Mouse (Mus musculus) myocyte (in vitro differentiated cells): ENCODE measurements around the gene Stom. TPM values are rescaled to one million over a fixed set of nuclear protein-coding genes. Genes with fewer than 3 reads are reported as not detected.

Experiments
- H3K27me3 ChIP-seq: one replicate; pipeline ENCODE4 v1.6.1; 2011; ENCODE audit not compliant: control insufficient read depth, insufficient read depth, insufficient read length
- H3K36me3 ChIP-seq: one replicate; pipeline ENCODE4 v1.6.1; 2011; ENCODE audit not compliant: control insufficient read depth, insufficient read depth
- H3K4me2 ChIP-seq: one replicate; pipeline ENCODE4 v1.6.1; 2011; ENCODE audit warnings: low read depth, control low read depth
- H3K4me3 ChIP-seq: one replicate; pipeline ENCODE4 v1.5.1; 2011; ENCODE audit warnings: mild to moderate bottlenecking, control low read depth, moderate library complexity
- H3K79me2 ChIP-seq: one replicate; pipeline ENCODE4 v1.6.1; 2011; ENCODE audit not compliant: control insufficient read depth, insufficient read depth
- H3ac ChIP-seq: one replicate; pipeline ENCODE4 v1.6.1; 2011; ENCODE audit not compliant: control insufficient read depth, insufficient read length
- CEBPB ChIP-seq: IDR thresholded peaks from 2 replicates; pipeline ENCODE4 v1.6.1; 2011; ENCODE audit warnings: mild to moderate bottlenecking, moderate library complexity; ENCODE audit not compliant: poor library complexity, insufficient read depth, severe bottlenecking
- E2F4 ChIP-seq: IDR thresholded peaks from one replicate; pipeline ENCODE4 v1.6.1; 2011; ENCODE audit warnings: mild to moderate bottlenecking, control low read depth, moderate library complexity; ENCODE audit not compliant: insufficient read depth
- MAX ChIP-seq: IDR thresholded peaks from one replicate; pipeline ENCODE4 v1.6.1; 2011; ENCODE audit warnings: low read depth, mild to moderate bottlenecking, control low read depth
- MYOD1 ChIP-seq, 3 experiments: IDR thresholded peaks; one replicate each; pipeline ENCODE4 v1.6.1; 2011; ENCODE audit warnings: control low read depth in 2 of 3, low read depth in 2 of 3, mild to moderate bottlenecking in 2 of 3, moderate library complexity in 1 of 3; ENCODE audit not compliant: insufficient read length in 2 of 3, control insufficient read depth in 1 of 3
- MYOG ChIP-seq, 3 experiments: IDR thresholded peaks; one replicate each; pipeline ENCODE4 v1.6.1; 2011; ENCODE audit warnings: control low read depth in 2 of 3, low read depth in 2 of 3, mild to moderate bottlenecking in 2 of 3; ENCODE audit not compliant: insufficient read length in 2 of 3, control insufficient read depth in 1 of 3, insufficient read depth in 1 of 3
- POLR2A ChIP-seq: IDR thresholded peaks from one replicate; pipeline ENCODE4 v1.6.1; 2011; ENCODE audit warnings: low read depth, mild to moderate bottlenecking, control low read depth, moderate library complexity; ENCODE audit not compliant: insufficient read length
- POLR2AphosphoS2 ChIP-seq: IDR thresholded peaks from one replicate; pipeline ENCODE4 v1.6.1; 2011; ENCODE audit warnings: low read depth, control low read depth; ENCODE audit not compliant: insufficient read length
- REST ChIP-seq: IDR thresholded peaks from one replicate; pipeline ENCODE4 v1.6.1; 2011; ENCODE audit warnings: mild to moderate bottlenecking, control low read depth, moderate library complexity; ENCODE audit not compliant: insufficient read depth, insufficient read length
- SRF ChIP-seq: IDR thresholded peaks from one replicate; pipeline ENCODE4 v1.6.1; 2011; ENCODE audit warnings: low read depth; ENCODE audit not compliant: control insufficient read depth, insufficient read length
- TCF12 ChIP-seq: IDR thresholded peaks from one replicate; pipeline ENCODE4 v1.6.1; 2011; ENCODE audit warnings: mild to moderate bottlenecking, control low read depth; ENCODE audit not compliant: poor library complexity, insufficient read depth, severe bottlenecking
- TCF3 ChIP-seq: IDR thresholded peaks from one replicate; pipeline ENCODE4 v1.6.1; 2011; ENCODE audit warnings: low read depth, control low read depth; ENCODE audit not compliant: insufficient read length
- USF1 ChIP-seq: IDR thresholded peaks from one replicate; pipeline ENCODE4 v1.6.1; 2011; ENCODE audit warnings: low read depth, mild to moderate bottlenecking, control low read depth, moderate library complexity
- polyA plus RNA-seq: library from polyadenylated mRNA; unstranded; fragments of >200 nt; fragmentation: generic; extraction: Trizol; gene quantifications from one replicate; pipeline ENCODE4 v1.2.1, GENCODE M21; 2012; ENCODE audit warnings: missing spikeins

The Stom gene
- polyA plus RNA-seq, 1 experiment, result 170 TPM

DNA sequence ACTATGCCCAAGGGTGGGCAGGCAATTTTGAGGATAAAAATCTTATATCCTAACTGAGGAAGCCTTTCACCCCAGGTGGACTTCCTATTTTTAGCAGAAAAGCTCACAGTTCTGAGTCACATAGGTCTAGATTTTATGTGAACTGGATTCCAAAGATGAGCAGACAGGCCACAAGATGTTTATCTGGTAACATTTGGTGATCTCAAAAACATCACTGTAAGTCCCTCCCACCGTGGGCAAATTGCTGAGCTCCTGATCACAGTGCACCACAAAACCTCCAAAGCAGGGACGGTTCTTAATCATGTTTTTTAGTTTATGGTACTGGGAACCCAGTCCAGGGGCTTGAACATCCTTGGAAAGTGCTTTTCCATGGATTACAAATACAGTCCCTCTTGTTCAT is 7.7 kb downstream of the Stom start:
- Histone ChIP-seq H3K4me3 (no peak overlapping the region), H3K4me2 (peak overlapping the region; percentile 50), H3K36me3 (peaks cover 15% of the 10 kb centered on the region), H3K79me2 (peaks cover 41% of the 10 kb centered on the region), H3ac (no peak overlapping the region), H3K27me3 (no peaks in the 10 kb centered on the region)
- no peak for TF ChIP-seq POLR2A
- TF ChIP-seq USF1, result no peak
- TF ChIP-seq MAX, result no peak
- TF ChIP-seq TCF12, result no peak
- no peak for TF ChIP-seq MYOG (IDR thresholded peaks at IDR 0.05; ENCODE audit: control insufficient read depth in 1 of 3, insufficient read depth in 1 of 3, insufficient read length in 2 of 3, low read depth in 2 of 3)
- TF ChIP-seq POLR2AphosphoS2, result no peak
- no peak for TF ChIP-seq SRF

GRCm38 (mm10) chr2:35328064-35328792 is 8.5 kb downstream of the Stom start:
- Histone ChIP-seq H3K4me2 (no peak overlapping the region), H3K79me2 (peaks cover 32% of the 10 kb centered on the region), H3K4me3 (no peak overlapping the region), H3ac (no peak overlapping the region), H3K27me3 (no peaks in the 10 kb centered on the region), H3K36me3 (peaks cover 18% of the 10 kb centered on the region)
- TF ChIP-seq MYOG (IDR thresholded peaks at IDR 0.05; ENCODE audit: control insufficient read depth in 1 of 3, insufficient read depth in 1 of 3, insufficient read length in 2 of 3, low read depth in 2 of 3) (no peak), CEBPB (no peak)

DNA sequence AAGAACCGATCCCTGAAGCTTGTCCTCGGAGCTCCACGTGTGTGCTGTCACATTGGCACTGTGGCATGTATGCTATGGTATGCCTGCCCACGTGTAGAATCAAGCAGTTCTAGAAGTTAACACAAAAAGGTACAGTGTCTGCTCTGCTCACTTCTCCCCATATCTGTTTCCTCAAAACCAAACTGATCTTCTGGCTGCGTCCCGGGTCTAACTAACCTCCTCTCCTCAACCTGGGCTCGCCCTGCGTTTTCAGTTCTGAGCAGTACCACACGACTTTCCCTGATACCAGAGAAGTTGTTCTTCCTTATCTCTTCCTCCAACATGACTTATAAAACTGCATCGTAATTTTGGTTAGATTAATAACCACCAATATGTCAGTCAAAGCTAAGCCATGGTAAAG is 9.2 kb downstream of the Stom start:
- no peak overlapping the region for H3K4me2 ChIP-seq
- TF ChIP-seq CEBPB, result no peak
- TF ChIP-seq TCF3, result no peak
- TF ChIP-seq REST, result no peak
- TF ChIP-seq MYOD1 (IDR thresholded peaks at IDR 0.05; ENCODE audit: control insufficient read depth in 1 of 3, insufficient read length in 2 of 3, low read depth in 2 of 3), result no peak
- no peak for TF ChIP-seq POLR2A
- no peak for TF ChIP-seq POLR2AphosphoS2
- TF ChIP-seq MAX, result no peak
- no peak for TF ChIP-seq USF1
- TF ChIP-seq MYOG (IDR thresholded peaks at IDR 0.05; ENCODE audit: control insufficient read depth in 1 of 3, insufficient read depth in 1 of 3, insufficient read length in 2 of 3, low read depth in 2 of 3), result no peak
- TF ChIP-seq E2F4, result no peak
- no peak for TF ChIP-seq TCF12
- H3ac ChIP-seq, result no peak overlapping the region
- no peak overlapping the region for H3K4me3 ChIP-seq
- H3K36me3 ChIP-seq, result peaks cover 18% of the 10 kb centered on the region
- H3K27me3 ChIP-seq, result no peaks in the 10 kb centered on the region
- peaks cover 26% of the 10 kb centered on the region for H3K79me2 ChIP-seq

DNA sequence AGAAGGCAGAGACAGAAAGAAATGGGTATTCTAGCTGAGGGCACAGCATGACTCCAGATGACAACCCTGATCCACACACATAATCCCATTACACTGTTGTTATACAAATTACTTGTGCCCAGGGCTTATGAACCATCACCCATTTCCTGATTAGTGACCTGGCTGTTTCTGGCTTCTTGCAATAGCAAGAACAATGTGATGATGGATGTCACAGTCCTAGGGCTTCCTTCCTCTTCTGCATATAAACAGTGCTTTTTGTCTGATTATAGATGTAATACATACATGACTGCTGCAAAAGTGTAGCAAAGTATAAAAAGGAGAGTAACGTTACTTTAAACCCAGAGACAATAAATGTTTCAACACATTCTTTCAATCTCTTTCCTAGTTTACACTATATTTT is 9.8 kb downstream of the Stom start:
- peaks cover 19% of the 10 kb centered on the region for H3K79me2 ChIP-seq
- TF ChIP-seq POLR2AphosphoS2 (no peak), REST (no peak), POLR2A (no peak), CEBPB (no peak)

DNA sequence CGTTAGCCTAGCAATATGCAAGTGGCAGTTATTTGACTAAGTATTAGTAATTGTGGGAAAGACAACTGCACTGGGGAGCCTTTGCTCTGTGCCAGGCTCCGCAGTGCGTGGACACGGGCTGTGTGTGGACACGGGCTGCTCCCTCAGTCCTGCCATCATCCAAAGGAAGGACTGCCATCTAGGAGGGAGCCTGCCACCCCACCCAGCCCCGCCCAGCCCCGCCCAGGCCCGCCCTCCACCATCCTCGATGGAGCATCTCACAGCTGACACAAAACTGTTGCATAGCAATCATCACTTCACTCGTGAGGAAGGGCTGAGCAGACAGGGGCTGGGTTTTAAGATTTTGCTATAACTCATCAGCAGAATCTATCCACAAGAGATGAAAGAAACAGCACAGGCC is 10.8 kb downstream of the Stom start:
- H3ac ChIP-seq, result no peak overlapping the region
- no peak overlapping the region for H3K4me2 ChIP-seq
- TF ChIP-seq POLR2A (no peak), USF1 (no peak), TCF12 (no peak), E2F4 (no peak), MYOD1 (IDR thresholded peaks at IDR 0.05; ENCODE audit: control insufficient read depth in 1 of 3, insufficient read length in 2 of 3, low read depth in 2 of 3) (no peak), SRF (no peak), REST (no peak), CEBPB (no peak), MYOG (IDR thresholded peaks at IDR 0.05; ENCODE audit: control insufficient read depth in 1 of 3, insufficient read depth in 1 of 3, insufficient read length in 2 of 3, low read depth in 2 of 3) (no peak), POLR2AphosphoS2 (no peak), MAX (no peak), TCF3 (no peak)
- H3K36me3 ChIP-seq, result peaks cover 18% of the 10 kb centered on the region
- peaks cover 9% of the 10 kb centered on the region for H3K79me2 ChIP-seq
- no peak overlapping the region for H3K4me3 ChIP-seq
- no peaks in the 10 kb centered on the region for H3K27me3 ChIP-seq

More for the DNA sequence above, 9.8 kb downstream of the Stom start:
- Histone ChIP-seq H3K4me3 (no peak overlapping the region), H3ac (no peak overlapping the region), H3K36me3 (peaks cover 16% of the 10 kb centered on the region), H3K27me3 (no peaks in the 10 kb centered on the region), H3K4me2 (no peak overlapping the region)
